Mouse (Mus musculus): ENCODE measurements at regions not wholly inside any gene's neighbourhood (a gene's known extent, or its start where the extent isn't known, plus 50 kb on each side); places are given as distances from the start of the nearest gene placed in this dataset.

DNA sequence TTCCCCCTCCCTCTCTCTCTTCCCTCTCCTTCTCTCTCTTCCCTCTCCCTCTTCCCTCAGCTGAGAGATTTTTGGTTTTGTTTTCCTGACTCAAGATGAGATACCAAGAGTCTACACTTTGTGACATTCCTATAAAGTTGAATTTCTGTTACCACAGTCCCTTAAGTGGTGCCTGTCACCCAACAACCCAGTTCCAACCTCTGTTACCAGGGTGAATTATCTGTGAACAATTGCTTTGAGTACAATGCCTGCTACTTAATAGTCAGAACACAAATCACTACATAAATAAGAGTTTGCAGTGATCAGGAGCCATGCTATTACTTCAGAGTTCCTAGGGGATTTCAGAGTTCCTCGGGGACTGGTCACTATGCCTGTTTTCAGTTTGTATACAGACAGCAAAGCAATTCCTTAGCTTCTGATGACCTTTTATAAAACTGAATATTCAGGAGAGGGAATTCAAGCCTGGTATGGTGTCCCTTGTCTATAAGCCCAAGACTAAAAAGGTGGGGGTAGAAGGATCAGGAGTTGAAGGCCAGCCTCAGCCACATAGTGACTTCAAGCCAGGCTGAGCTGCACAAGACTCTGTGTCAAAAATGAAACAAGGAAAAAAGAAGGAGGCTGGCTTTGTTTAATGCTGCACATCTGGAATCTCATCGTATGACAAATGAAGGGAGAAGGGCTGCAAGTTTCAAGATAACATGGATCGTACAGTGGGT is 99.2 kb upstream of the F13a1 start:
- no peak for DNase-seq

GRCm38 (mm10) chr13:37148627-37149026 is 98.6 kb upstream of the F13a1 start:
- no peak for DNase-seq

GRCm38 (mm10) chr13:37147790-37148189 is 97.7 kb upstream of the F13a1 start:
- no peak for DNase-seq

DNA sequence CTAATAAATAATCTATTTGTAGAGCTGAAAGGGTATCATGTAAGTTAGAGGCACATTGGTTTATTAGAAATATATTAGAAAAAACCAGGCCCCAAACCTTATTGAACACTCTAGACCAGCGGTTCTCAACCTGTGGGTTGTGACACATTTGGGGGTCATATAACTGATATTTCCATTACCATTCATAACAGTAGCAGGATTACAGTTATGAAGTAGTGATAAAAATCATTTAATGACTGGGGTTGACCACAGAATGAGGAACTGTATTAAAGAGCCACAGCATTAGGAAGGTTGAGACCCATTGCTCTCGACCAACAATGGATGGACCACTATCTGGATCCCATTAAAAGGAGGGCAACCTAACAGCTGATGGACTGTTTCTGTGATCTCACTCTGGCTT is 92.8 kb upstream of the F13a1 start:
- no peak for DNase-seq

DNA sequence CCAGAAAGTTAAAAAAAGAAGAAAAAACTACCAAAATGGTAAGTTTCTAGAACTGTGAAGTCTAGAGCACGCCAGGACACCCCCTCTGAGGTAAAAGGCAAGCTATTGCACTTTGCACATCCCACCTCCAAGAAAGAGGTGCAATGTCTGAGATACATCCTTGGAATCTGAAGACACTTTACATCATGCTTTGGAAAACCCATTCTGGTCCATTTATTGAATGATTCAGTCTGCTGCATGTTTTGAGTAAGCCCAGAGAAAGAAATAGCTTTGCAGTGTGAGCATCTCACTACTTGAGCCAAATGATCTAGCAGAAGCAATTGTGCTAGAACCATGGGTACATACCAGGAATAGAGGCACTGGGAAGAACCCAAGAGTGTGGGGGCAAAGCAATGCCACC is 85.1 kb upstream of the F13a1 start:
- no peak for DNase-seq

- DNase-seq, result no peak
These were observed 84.5 kb upstream of the F13a1 start for GRCm38 (mm10) chr13:37134518-37134917.

DNA sequence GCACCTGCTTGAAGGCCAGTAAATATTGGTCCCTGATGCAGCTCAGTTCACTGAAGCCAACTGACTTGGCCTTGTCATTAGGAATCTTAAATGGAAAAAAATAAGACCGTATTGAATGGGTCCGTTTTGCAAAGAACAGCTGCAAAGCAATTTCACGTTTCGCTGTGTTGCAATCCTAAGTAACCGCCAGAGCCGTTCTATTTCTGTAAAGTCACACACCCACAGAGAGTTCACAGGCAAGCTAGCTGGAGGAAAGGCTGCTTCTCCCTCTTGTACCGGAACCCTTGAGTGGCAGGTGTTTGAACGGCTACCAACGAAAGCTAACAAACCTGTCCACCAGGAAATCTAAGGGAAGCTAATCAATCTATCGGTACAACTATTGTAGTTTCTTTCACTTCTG is 80.6 kb upstream of the F13a1 start:
- DNase-seq, result no peak

DNA sequence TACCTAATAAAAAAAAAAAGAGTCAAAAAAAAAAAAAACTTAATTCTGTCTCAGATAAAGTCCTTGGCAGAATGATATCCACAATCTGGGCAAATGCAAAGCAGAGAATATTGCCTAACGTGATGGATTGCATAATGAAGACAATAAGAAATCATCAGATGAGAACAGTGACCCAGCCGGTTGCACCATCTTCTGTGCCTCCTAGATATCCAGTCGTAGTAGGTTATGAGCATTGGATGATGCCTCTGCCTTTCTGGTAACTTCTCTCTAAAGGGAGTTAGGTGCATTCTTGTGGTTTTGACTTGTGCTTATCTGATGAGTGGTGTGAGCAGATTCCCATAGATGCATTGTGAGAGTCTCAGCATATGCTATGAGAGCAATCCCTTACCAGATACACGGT is 71.6 kb upstream of the F13a1 start:
- DNase-seq, result no peak

DNA sequence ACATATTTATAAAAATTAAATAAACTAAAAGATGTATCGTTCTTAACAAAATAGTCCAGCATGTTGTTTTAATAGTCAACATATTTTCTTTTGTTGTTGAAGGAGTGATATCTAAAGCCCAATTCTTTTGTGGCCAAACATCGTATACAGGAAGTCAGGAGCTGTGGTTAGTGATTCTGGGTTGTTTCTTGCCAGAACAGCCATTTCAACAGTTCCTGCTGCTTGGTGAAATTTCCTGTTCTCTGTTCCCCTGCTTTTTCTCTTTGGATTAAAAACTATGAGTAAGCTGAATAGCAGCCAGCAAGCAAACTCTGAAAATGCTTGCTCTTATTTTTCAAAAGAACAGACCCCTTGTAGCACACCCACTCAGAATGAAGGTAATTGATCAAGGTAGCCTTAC is 70.2 kb upstream of the F13a1 start:
- DNase-seq, result no peak

GRCm38 (mm10) chr13:37114324-37114723 is 64.3 kb upstream of the F13a1 start:
- peak; percentile 5 to 8 for DNase-seq

DNA sequence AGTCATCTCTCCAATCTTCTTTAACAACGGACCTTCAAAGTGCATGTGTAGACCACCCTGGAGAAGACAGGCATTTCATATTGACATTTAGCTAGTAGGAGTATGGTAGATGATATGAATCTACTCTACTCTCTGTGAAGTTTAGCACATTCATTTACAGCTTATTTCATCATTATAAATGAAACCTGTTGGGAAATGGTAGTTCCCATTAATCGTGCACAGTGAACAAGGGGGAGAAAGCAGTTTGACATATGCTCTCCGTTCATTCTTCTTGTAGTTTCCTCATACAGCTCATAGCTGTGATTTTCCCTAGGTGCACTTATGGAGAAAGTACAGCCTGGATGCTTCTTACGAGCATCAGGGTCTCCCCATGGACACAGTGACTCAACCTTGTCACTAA is 61.7 kb upstream of the F13a1 start:
- DNase-seq, result no peak

DNA sequence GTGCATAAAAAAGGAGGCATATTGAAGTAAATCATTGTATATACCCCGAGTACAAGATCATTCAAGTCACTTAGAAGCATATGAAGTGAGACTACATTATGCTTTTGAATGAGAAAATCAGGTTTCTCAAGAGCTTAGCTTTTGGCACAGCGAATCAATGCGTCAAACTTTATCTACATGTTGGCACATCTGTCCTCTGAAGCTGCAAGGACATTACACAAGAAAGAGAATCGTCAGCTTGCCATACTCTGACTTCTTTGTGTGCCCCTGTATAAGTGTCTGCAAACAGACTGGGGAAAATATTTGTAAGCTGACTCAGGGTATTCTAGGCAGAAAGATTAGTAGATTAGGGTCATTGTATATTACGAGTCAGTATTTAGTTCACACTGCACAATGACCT is 57.7 kb upstream of the F13a1 start:
- DNase-seq, result no peak

- no peak for DNase-seq
These were observed 56.0 kb upstream of the F13a1 start for GRCm38 (mm10) chr13:37106009-37106408.

DNA sequence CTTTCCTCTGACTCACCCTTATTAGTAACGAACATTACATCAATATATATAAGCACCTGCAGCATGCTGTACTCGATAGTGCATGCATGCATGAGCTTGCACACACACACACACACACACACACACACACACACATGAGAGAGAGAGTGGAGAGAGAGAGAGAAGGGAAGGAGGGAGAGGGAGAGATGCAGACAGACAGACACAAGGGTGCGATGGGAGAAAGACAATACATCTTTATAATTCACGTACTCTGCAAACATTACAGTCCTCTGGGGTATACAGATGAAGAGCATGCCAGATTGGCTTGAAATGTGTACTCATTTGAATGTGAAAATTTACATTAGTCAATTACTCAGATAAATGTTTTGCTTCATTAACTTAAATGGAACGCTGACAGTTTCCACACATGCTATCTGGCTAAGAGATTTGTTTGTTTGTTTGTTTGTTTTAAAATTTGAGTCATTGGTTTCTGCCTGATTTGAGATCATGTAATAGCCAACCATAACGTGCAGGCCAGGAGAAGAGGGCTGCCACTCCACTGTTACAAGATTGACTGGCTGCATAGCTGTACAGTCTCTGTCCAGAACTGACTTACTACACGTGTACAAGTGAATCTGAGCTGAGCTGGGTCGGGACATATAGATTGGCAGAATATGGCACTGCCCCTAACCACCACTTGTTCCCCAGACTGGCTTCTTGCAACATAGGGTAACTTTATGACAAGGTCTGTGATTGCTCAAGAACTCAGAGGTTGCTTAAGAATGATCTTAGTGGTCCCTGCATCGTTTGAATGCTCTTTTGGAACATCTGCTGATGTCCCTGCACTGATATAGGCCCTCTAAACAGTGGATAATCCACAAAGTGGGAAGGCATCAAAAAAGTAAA is 54.6 kb upstream of the F13a1 start:
- no peak for DNase-seq

- DNase-seq, result no peak
These were observed 53.8 kb upstream of the F13a1 start for GRCm38 (mm10) chr13:37103741-37104296.

DNA sequence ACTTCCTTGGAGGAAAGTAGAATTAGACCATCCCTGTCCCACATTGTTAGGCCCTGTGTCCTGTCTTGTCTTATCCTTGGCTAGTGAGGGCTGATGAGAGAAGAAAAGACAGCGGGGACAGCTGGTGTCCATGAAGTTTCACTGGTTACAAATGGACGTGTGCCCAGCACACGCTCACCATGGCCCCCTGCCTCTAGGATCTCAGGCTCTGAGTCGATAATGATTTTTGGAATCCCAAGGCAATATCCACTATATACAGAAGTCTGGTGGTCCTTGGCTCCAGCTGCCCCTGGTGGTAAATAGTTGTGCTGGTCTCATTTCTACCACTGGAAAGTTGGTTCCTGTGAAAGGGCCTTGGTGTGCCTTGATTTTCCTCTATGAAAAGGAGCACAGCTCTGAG is 51.7 kb upstream of the F13a1 start:
- no peak for DNase-seq
